Comparison of ENCODE assay signal across 7 mouse cellular contexts in the genomic region with DNA sequence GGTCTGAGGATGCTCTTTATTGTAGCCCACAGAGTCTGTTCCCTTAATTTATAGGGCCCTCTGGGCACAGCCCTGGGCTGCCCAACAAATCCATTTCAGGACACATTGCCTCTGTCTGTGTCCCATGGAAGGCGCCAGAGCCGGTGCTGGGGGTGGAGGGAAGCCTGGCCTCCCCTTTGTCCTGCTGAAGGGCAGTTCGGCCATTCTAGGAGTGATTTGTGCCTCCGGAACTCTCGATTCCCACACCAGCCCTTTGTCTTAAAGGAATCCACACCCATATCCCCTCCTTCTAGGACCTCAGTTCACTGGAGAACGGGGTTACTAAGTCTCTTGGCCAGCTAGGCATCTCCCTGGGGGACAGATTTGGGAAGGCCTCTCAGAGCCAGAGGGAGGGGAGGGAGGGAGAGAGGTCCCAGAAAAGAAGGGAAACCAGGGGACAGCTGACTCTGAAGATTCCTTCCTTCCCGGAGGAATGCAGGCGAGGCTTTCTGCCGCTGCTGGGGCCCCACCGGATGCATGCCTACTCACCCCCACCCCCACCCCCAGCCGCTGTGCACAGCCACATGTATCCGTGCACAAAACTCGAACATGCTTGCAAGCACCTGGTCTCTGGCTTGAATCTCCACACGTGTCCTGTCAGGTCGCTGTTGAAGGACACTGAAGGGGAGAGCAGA. TPM values are rescaled to one million over a fixed set of nuclear protein-coding genes. Genes with fewer than 3 reads are reported as not detected.
A peak's percentile ranks its signal among the peaks of the same experiment; 100 is the strongest.
DNase-seq lines count a peak whose midpoint lies in the region; ATAC-seq lines count a peak whose summit lies in the region.

No protein-coding gene starts in this region.

- H3K9me3 ChIP-seq in heart, embryonic 11.5 days (replicated peaks; ENCODE audit: control insufficient read depth, low read length), result no peaks in the 10 kb centered on the region
- H3K9me3 ChIP-seq in kidney, embryonic 16.5 days (ENCODE audit: low read length), result no peaks in the 10 kb centered on the region
- no peaks in the 10 kb centered on the region for H3K9me3 ChIP-seq in midbrain, embryonic 11.5 days (ENCODE audit: control insufficient read depth, low read length)

- WGBS in heart, embryonic 11.5 days (ENCODE audit: insufficient replicate concordance), result 10% methylated on average over 14 of the region's 15 CpGs
- WGBS in kidney, embryonic 16.5 days, result 3% methylated on average over 15 of the region's 15 CpGs
- 7% methylated on average over 15 of the region's 15 CpGs for WGBS in midbrain, embryonic 11.5 days

- peak overlapping the region; percentile 74 for H3K9ac ChIP-seq in heart, embryonic 11.5 days (ENCODE audit: low read depth, low read length)
- H3K9ac ChIP-seq in kidney, embryonic 16.5 days (replicated peaks; ENCODE audit: low read length), result peak overlapping the region; percentile 56
- peak overlapping the region; percentile 50 for H3K9ac ChIP-seq in midbrain, embryonic 11.5 days (ENCODE audit: low read length)

- peak overlapping the region; percentile 15; the same call in 1 of the 2 replicates for H3K4me3 ChIP-seq in heart, embryonic 11.5 days (ENCODE audit: low read depth, low read length)
- H3K4me3 ChIP-seq in kidney, embryonic 16.5 days (ENCODE audit: low read length), result peak overlapping the region; percentile 18
- H3K4me3 ChIP-seq in midbrain, embryonic 11.5 days (ENCODE audit: low read depth, low read length), result no peak overlapping the region

- peaks cover 68% of the 10 kb centered on the region for H3K4me1 ChIP-seq in heart, embryonic 11.5 days (ENCODE audit: control insufficient read depth, insufficient read depth, low read length)
- peaks cover 98% of the 10 kb centered on the region for H3K4me1 ChIP-seq in kidney, embryonic 16.5 days (ENCODE audit: insufficient read depth, low read length)
- H3K4me1 ChIP-seq in midbrain, embryonic 11.5 days (ENCODE audit: control insufficient read depth, insufficient read depth, low read length), result peaks cover 23% of the 10 kb centered on the region

- peak; percentile 45; the same call in 1 of the 2 replicates for ATAC-seq in heart, embryonic 11.5 days (replicated peaks; ENCODE audit: insufficient number of reproducible peaks, low FRiP score, low TSS enrichment)
- peak; percentile 78 for ATAC-seq in kidney, embryonic 16.5 days (ENCODE audit: low FRiP score, low TSS enrichment)
- ATAC-seq in midbrain, embryonic 11.5 days (ENCODE audit: low FRiP score), result peak; percentile 10; the same call in 1 of the 2 replicates

- no peaks in the 10 kb centered on the region for H3K36me3 ChIP-seq in heart, embryonic 11.5 days (ENCODE audit: control insufficient read depth, insufficient read depth, low read length)
- H3K36me3 ChIP-seq in kidney, embryonic 16.5 days (ENCODE audit: insufficient read depth, low read length), result no peaks in the 10 kb centered on the region
- no peaks in the 10 kb centered on the region for H3K36me3 ChIP-seq in midbrain, embryonic 11.5 days (ENCODE audit: control insufficient read depth, insufficient read depth, low read length)

- DNase-seq in NIH3T3 (ENCODE audit: low read depth), result peak; percentile 84
- DNase-seq in cerebellum, adult 8-10 months, result peak; percentile 25
- DNase-seq in midbrain, embryonic 11.5 days (ENCODE audit: low spot score, missing footprints), result peak; percentile 91
- no peak for DNase-seq in B cell, adult 2 months
- no peak for DNase-seq in T-cell, adult 2 months (ENCODE audit: low spot score)

- H3K4me2 ChIP-seq in heart, embryonic 11.5 days, result peak overlapping the region; percentile 60
- peak overlapping the region; percentile 49 for H3K4me2 ChIP-seq in kidney, embryonic 16.5 days (replicated peaks; ENCODE audit: low read depth, low read length)
- H3K4me2 ChIP-seq in midbrain, embryonic 11.5 days, result peak overlapping the region; percentile 20; the same call in 1 of the 2 replicates

- H3K27me3 ChIP-seq in heart, embryonic 11.5 days (ENCODE audit: control insufficient read depth, insufficient read depth, low read length), result no peaks in the 10 kb centered on the region
- H3K27me3 ChIP-seq in kidney, embryonic 16.5 days (ENCODE audit: insufficient read depth, low read length), result no peaks in the 10 kb centered on the region
- no peaks in the 10 kb centered on the region for H3K27me3 ChIP-seq in midbrain, embryonic 11.5 days (ENCODE audit: control insufficient read depth, insufficient read depth, low read length)

- peak overlapping the region; percentile 92 for H3K27ac ChIP-seq in heart, embryonic 11.5 days (ENCODE audit: low read depth, low read length)
- peak overlapping the region; percentile 94 for H3K27ac ChIP-seq in kidney, embryonic 16.5 days (ENCODE audit: low read length)
- H3K27ac ChIP-seq in midbrain, embryonic 11.5 days (ENCODE audit: low read depth, low read length), result 0 out of 2 replicates have a peak overlapping the region, but pooled peaks have one; percentile 5

RNA-seq across cellular contexts. Expression of gene Gm21969, which starts 22.2 kb away (rescaled TPM):
- polyA plus RNA-seq in heart, embryonic 11.5 days (2014; fragmentation: Nextera tagmentation; extraction: Ambion mirVana), result not detected in 2 replicates
- polyA plus RNA-seq in kidney, embryonic 16.5 days (2015; fragmentation: Nextera tagmentation; extraction: Ambion mirVana), result not detected in 2 replicates
- not detected in 2 replicates for polyA plus RNA-seq in midbrain, embryonic 11.5 days (2014; fragmentation: Nextera tagmentation; extraction: Ambion mirVana)

RNA-seq across cellular contexts. Expression of gene Aldh4a1, which starts 41.9 kb away (rescaled TPM):
- 11.8 and 16.7 TPM in 2 replicates for polyA plus RNA-seq in heart, embryonic 11.5 days (2014; fragmentation: Nextera tagmentation; extraction: Ambion mirVana)
- polyA plus RNA-seq in kidney, embryonic 16.5 days (2015; fragmentation: Nextera tagmentation; extraction: Ambion mirVana), result 133 and 149 TPM in 2 replicates
- polyA plus RNA-seq in midbrain, embryonic 11.5 days (2014; fragmentation: Nextera tagmentation; extraction: Ambion mirVana), result 9.9 and 11.2 TPM in 2 replicates

RNA-seq across cellular contexts. Expression of gene Iffo2, which starts 50.5 kb away (rescaled TPM):
- polyA plus RNA-seq in heart, embryonic 11.5 days (2014; fragmentation: Nextera tagmentation; extraction: Ambion mirVana), result 2.2 and 2.7 TPM in 2 replicates
- 3.2 and 3.7 TPM in 2 replicates for polyA plus RNA-seq in kidney, embryonic 16.5 days (2015; fragmentation: Nextera tagmentation; extraction: Ambion mirVana)
- polyA plus RNA-seq in midbrain, embryonic 11.5 days (2014; fragmentation: Nextera tagmentation; extraction: Ambion mirVana), result 1.8 and 3.3 TPM in 2 replicates

Comparison
In these comparisons a context has a peak if more than half of its experiments do, and no peak if none do; other contexts are left out.
1. DNase-seq: peak in NIH3T3 (single experiment), cerebellum, adult 8-10 months (single experiment) and midbrain, embryonic 11.5 days (single experiment); none in B cell, adult 2 months (0 of 2) and T-cell, adult 2 months (single experiment).
2. ATAC-seq: peak in every context shown above with its lines; median percentile 78 in kidney, embryonic 16.5 days; 45 in heart, embryonic 11.5 days; 10 in midbrain, embryonic 11.5 days.
3. H3K27ac ChIP-seq: peak in every context shown above with its lines; median percentile 94 in kidney, embryonic 16.5 days; 92 in heart, embryonic 11.5 days; 5 in midbrain, embryonic 11.5 days.
4. Peak in every context shown above with its lines, with median percentiles within 50 percentile points of each other: H3K4me2 ChIP-seq and H3K9ac ChIP-seq.